Mouse (Mus musculus) forebrain, postnatal 0 days (tissue): ENCODE data around the gene Tbcb. TPM values are rescaled to one million over a fixed set of nuclear protein-coding genes. Genes with fewer than 3 reads are reported as not detected.

Experiments
- ATAC-seq: fragments of 200-750 bp; cut with Nextera tagmentation; 2 replicates; pipeline ENCODE4 v1.8.0; 2017; ENCODE audit warnings: mild to moderate bottlenecking, moderate library complexity
- DNase-seq: peaks from one replicate; pipeline ENCODE4 v3.0.0-alpha.2; 2015
- H3K27ac ChIP-seq: fragments of 300-500 bp; sonication (generic); 2 replicates; pipeline ENCODE4 v1.5.1; 2014; ENCODE audit warnings: low read depth, mild to moderate bottlenecking, antibody characterized with exemption, low read length, moderate library complexity, mixed read lengths
- H3K27me3 ChIP-seq: fragments of 300-500 bp; sonication (generic); 2 replicates; pipeline ENCODE4 v1.6.1; 2014; ENCODE audit warnings: mild to moderate bottlenecking, low read length, mixed read lengths; ENCODE audit not compliant: insufficient read depth
- H3K36me3 ChIP-seq: fragments of 300-500 bp; sonication (generic); 2 replicates; pipeline ENCODE4 v1.6.1; 2014; ENCODE audit warnings: mild to moderate bottlenecking, moderate library complexity; ENCODE audit not compliant: insufficient read depth
- H3K4me1 ChIP-seq: fragments of 300-500 bp; sonication (generic); 2 replicates; pipeline ENCODE4 v1.6.1; 2014; ENCODE audit warnings: antibody characterized with exemption; ENCODE audit not compliant: insufficient read depth
- H3K4me2 ChIP-seq: fragments of 300-500 bp; sonication (generic); 2 replicates; pipeline ENCODE4 v1.6.1; 2014; ENCODE audit warnings: low read depth, mild to moderate bottlenecking, moderate library complexity
- H3K4me3 ChIP-seq: fragments of 300-500 bp; sonication (generic); 2 replicates; pipeline ENCODE4 v1.5.1; 2014; ENCODE audit warnings: low read depth, low read length, mixed read lengths
- H3K9ac ChIP-seq: fragments of 300-500 bp; sonication (generic); 2 replicates; pipeline ENCODE4 v1.6.1; 2014; ENCODE audit warnings: mild to moderate bottlenecking
- H3K9me3 ChIP-seq: fragments of 300-500 bp; sonication (generic); 2 replicates; pipeline ENCODE4 v1.6.1; 2016; ENCODE audit warnings: low read length
- CTCF ChIP-seq: sonication (generic); IDR thresholded peaks from 2 replicates; pipeline ENCODE4 v1.5.1; 2016; ENCODE audit warnings: antibody characterized with exemption, control low read depth, low read depth
- WGBS: fragments of 180-500 bp; shearing (Covaris S2); extraction: QIAGEN DNeasy Blood & Tissue Kit; methylation state at CpG from one replicate; pipeline ENCODE4 v1.1.7; 2014; 5-methylcytosine and 5-hydroxymethylcytosine counted together
- polyA plus RNA-seq: library from polyadenylated mRNA; unstranded; fragments of >200 nt; fragmentation: Nextera tagmentation; extraction: Ambion mirVana; gene quantifications from 2 replicates; pipeline ENCODE4 v1.2.1, GENCODE M21; 2015
- total RNA-seq: library from RNA; depleted of rRNA; stranded (reverse); fragments of >200 nt; gene quantifications from 2 replicates; pipeline ENCODE4 v1.2.3, GENCODE M21; 2014

Gene Tbcb
- total and polyA plus RNA-seq, 2 experiments from 2014 or later: 151 to 475 TPM

DNA sequence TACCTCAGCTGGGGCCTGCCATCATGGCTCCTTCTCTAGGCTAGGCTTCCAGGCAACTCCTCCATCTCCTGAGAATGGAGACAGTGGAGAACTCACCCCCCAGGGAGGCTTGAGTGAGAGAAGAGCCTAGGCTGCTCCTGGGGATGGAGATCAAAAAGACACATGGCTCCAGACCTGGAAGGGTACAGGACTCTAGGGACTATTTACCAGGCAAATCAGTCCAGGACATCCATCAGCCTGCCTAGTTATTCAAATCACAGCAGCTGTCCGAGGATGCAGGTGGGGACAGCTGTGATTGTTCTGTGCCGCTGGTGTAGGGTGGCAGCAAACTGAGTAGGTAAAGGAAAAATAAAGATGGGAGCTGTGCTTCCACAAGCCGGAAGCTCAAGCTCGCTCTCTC, 3.6 kb upstream of the Tbcb start, which contains the start of gene Ovol3:
Gene Ovol3 (minus strand): TSS at position 101 of the 400 bp plus-strand sequence.
- Histone ChIP-seq H3K4me3 (no peak within 1 kb of the TSS), H3K27me3 (no peaks in the 10 kb centered on the region), H3K9ac (no peak within 1 kb of the TSS), H3K4me1 (0 out of 2 replicates have a peak, but pooled peaks cover 5% of the 10 kb centered on the region), H3K4me2 (no peak within 1 kb of the TSS), H3K27ac (no peak within 1 kb of the TSS), H3K36me3 (peaks cover 18% of the 10 kb centered on the region), H3K9me3 (no peaks in the 10 kb centered on the region)
- no peak for TF ChIP-seq CTCF
- DNase-seq: no peak
- ATAC-seq: no peak
- 89% methylated on average over 4 of the region's 4 CpGs for WGBS

DNA sequence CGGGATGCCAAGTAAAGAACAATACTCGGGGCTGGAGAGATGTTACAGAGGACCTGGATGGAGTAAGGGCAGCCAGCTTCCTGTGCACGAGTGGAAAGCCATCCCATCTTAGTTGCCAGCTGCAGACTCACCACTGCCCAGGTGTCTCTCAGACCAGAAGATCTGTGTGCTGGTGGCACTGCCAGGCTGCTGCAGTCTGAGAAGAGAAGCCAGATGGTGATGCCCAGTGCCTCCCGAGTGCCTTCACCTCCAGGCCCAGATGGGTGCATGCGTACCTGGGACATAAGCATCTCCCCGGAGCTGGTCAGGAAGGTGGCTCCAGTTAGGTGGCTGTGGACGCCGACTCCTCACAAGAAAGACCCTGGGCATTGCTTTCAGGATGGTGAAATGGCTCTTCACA, 3.0 kb upstream of the Tbcb start:
- H3K27ac ChIP-seq: no peak overlapping the region
- ATAC-seq: no peak
- H3K9me3 ChIP-seq: no peaks in the 10 kb centered on the region
- H3K4me3 ChIP-seq: no peak overlapping the region
- H3K4me1 ChIP-seq: 0 out of 2 replicates have a peak, but pooled peaks cover 5% of the 10 kb centered on the region
- no peak for DNase-seq
- H3K4me2 ChIP-seq: no peak overlapping the region
- no peak overlapping the region for H3K9ac ChIP-seq
- peaks cover 18% of the 10 kb centered on the region for H3K36me3 ChIP-seq
- 95% methylated on average over 8 of the region's 8 CpGs for WGBS
- H3K27me3 ChIP-seq: no peaks in the 10 kb centered on the region
- TF ChIP-seq CTCF: no peak

DNA sequence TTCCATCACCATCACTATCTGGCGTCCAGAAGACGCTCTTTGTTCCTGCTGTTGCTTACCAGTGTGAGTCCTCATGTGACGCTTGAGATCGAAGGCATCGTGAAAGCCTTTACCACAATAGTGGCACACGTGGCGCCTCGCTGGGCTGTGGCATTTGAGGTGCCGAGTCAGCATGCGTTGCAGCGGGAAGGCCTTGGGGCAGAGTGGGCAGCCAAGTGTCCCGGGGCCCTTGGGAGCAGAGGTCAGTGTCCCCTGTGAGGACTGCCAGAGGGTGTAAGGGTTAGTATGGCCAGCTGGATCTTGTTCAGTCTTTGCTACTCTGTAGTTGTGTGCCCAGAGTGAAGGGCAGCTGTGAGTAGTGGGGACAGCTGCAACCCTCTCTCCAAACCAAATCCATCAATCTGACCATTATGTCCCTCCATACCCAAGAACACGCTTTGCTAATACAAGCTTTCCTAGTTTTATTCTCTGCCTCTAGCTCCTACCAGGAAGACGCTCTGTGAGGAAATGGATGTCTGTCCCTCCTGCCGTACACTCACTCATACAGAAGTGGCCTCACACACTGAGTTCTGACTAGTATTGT, 2.3 kb upstream of the Tbcb start:
- Histone ChIP-seq H3K27me3 (no peaks in the 10 kb centered on the region), H3K36me3 (peaks cover 18% of the 10 kb centered on the region), H3K4me1 (0 out of 2 replicates have a peak, but pooled peaks cover 5% of the 10 kb centered on the region), H3K4me3 (no peak overlapping the region), H3K9ac (no peak overlapping the region), H3K9me3 (no peaks in the 10 kb centered on the region), H3K4me2 (no peak overlapping the region), H3K27ac (no peak overlapping the region)
- no peak for ATAC-seq
- TF ChIP-seq CTCF: no peak
- 94% methylated on average over 15 of the region's 15 CpGs for WGBS
- DNase-seq: no peak

DNA sequence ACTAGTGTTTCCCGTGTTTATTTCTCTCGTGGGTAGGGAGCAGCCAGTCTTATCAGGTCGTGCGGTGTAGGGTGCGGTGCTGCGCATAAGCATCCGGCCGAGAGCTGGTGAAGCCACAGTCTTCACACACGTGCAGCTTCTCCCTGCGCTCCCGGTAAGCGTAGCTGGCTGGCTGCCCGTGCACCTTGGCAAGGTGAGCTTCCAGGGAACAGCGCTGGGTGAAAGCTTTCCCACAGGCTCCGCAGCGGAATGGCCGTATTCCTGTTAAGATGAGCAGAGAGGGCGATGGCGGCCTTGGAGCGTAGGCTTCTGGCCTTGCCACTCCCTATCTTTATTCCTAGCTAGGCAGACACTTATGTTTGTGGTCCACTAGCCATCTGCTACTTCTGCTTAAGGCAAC, 1.3 kb upstream of the Tbcb start:
- Histone ChIP-seq H3K27ac (no peak overlapping the region), H3K27me3 (no peaks in the 10 kb centered on the region), H3K9ac (no peak overlapping the region), H3K4me3 (no peak overlapping the region), H3K36me3 (peaks cover 18% of the 10 kb centered on the region), H3K4me2 (no peak overlapping the region), H3K9me3 (no peaks in the 10 kb centered on the region), H3K4me1 (0 out of 2 replicates have a peak, but pooled peaks cover 5% of the 10 kb centered on the region)
- DNase-seq (no peak), ATAC-seq (no peak)
- no peak for TF ChIP-seq CTCF
- WGBS: 91% methylated on average over 20 of the region's 20 CpGs

DNA sequence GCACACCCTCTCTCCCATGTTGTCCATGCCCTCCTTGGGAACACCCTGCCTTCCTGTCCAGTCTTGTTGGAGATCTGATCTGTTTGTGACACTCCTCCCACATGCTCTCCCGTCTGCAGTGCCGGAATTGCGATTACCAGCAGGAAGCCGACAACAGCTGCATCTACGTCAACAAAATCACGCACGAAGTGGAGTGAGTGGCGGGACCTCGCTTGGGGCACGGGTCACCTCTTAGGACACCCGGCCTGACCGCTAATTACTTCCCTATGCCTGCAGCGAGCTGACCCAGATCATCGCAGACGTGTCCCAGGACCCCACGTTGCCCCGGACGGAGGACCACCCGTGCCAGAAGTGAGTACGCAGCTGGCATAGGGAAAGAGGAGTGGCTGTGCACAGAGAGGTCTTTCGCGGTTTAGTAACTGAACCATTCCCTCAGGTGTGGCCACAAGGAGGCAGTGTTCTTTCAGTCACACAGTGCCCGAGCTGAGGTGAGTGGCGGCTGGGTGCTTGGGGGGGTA, 618 bp upstream of the Tbcb start:
- no peaks in the 10 kb centered on the region for H3K9me3 ChIP-seq
- H3K4me1 ChIP-seq: 0 out of 2 replicates have a peak, but pooled peaks cover 5% of the 10 kb centered on the region
- DNase-seq (peak; percentile 35), ATAC-seq (no peak)
- peak overlapping the region; percentile 69 for H3K4me3 ChIP-seq
- TF ChIP-seq CTCF: peak; percentile 61
- peak overlapping the region; percentile 64 for H3K4me2 ChIP-seq
- 5% methylated on average over 24 of the region's 24 CpGs for WGBS
- H3K27ac ChIP-seq: peak overlapping the region; percentile 97
- H3K36me3 ChIP-seq: peaks cover 22% of the 10 kb centered on the region
- H3K27me3 ChIP-seq: no peaks in the 10 kb centered on the region
- H3K9ac ChIP-seq: peak overlapping the region; percentile 67

DNA sequence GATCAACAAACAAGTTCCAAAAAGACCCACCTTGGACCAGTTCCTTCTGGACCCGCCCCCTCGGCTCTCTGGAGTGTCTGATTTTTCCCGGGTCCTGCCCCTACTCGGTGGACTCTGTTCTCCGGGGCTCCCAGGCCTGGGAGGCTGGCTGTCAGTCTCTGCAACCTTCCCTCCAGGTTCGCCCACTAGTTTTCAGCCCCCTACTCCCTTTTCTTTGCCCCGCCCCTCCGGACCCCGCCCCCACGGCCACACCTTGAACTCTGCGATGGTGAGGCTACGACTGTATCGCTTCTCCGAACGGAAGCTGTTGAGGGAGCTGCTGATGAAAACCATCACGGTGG, 774 bp downstream of the Tbcb start:
- H3K4me1 ChIP-seq: 0 out of 2 replicates have a peak, but pooled peaks cover 5% of the 10 kb centered on the region
- peak overlapping the region; percentile 64 for H3K4me2 ChIP-seq
- no peak for DNase-seq
- peak overlapping the region; percentile 67 for H3K9ac ChIP-seq
- TF ChIP-seq CTCF: no peak
- no peaks in the 10 kb centered on the region for H3K27me3 ChIP-seq
- H3K36me3 ChIP-seq: peaks cover 36% of the 10 kb centered on the region
- 0% methylated on average over 16 of the region's 16 CpGs for WGBS
- peak overlapping the region; percentile 97 for H3K27ac ChIP-seq
- H3K4me3 ChIP-seq: peak overlapping the region; percentile 69
- no peaks in the 10 kb centered on the region for H3K9me3 ChIP-seq
- ATAC-seq: no peak; the same call in 1 of the 2 replicates

DNA sequence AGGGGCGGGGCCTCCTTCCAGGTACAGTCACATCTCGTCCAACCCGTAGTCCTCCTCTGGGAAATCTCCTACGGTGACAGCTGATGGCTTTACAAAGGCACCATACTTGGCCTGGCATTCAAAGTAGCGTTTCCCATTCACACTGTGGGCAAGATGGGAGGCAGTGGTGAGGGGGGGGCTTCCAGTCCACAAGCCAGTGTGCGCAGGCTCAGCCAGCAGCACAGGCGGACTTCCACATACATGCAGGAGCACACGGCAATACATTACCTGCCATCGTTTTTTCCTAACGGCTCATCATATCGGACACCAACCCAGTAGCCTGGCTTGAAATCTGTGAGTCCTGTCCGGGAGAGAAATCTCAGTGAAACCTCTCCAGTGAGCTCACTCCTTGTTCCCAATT, 7.9 kb downstream of the Tbcb start:
- Histone ChIP-seq H3K9ac (no peak overlapping the region), H3K4me3 (no peak overlapping the region), H3K36me3 (peaks cover 51% of the 10 kb centered on the region), H3K4me2 (no peak overlapping the region), H3K27me3 (no peaks in the 10 kb centered on the region), H3K9me3 (no peaks in the 10 kb centered on the region), H3K4me1 (no peaks in the 10 kb centered on the region; the same call in 1 of the 2 replicates), H3K27ac (no peak overlapping the region)
- DNase-seq (no peak), ATAC-seq (no peak)
- WGBS: 89% methylated on average over 12 of the region's 12 CpGs
- TF ChIP-seq CTCF: no peak
